Mouse (Mus musculus): ENCODE measurements around the gene Ncapd3. TPM values are rescaled to one million over a fixed set of nuclear protein-coding genes. Genes with fewer than 3 reads are reported as not detected.
A peak's percentile ranks its signal among the peaks of the same experiment; 100 is the strongest.

The Ncapd3 gene
- 12.6 and 16.7 TPM in 2 replicates for polyA plus RNA-seq (2015; fragmentation: Nextera tagmentation; extraction: Ambion mirVana)

DNA sequence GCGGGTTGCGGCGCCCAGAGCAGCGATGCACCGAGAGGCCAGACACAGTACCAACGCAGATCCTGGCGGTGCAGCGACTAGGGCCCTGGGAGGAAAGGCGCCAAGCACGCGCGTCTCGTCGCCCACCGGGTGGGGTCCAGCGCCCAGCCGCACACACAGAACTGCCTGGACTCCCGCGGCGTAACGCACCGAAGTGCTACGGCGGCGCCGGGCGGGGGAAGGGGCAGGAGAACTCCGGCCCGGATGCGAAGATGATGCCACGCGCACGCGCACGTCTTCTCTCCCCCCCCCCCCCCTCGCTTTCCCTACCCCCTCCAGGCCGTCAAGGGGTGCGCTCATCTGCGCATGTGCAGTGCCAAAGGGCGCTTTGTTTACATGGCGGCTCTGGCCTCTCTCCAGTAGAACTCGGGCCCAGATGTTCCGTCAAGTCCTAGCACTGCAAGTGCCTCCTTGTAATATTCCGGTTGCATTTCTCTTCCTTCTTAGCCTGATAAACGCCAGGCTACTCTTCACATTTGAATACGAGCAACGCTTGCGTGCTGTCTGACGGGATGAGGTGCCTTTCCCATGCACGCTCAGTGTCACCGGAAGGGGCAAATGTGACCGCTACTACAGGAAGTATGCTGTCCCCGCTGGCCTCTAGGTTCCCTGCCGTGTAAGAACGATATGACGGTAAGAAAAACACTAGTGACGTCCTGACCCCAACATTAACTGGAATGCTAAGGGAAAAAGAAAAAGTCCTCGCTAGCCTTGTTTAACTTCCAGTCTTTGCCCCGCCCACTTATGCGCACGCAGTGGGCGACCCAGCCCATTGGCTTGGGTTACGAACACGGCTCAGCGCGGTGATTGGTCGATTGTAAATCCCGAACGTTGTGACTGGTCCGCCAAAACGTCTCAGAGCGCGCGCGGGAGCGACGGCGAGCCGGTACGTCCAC is at the start of gene Ncapd3, which contains the start of gene Vps26b:
TSS of gene Ncapd3 (plus strand) at position 348 of the 935 bp plus-strand sequence.
TSS of gene Vps26b (minus strand) at position 238 of the 935 bp plus-strand sequence.
- H3K4me3 ChIP-seq (replicated peaks), result peak within 1 kb of the TSS; percentile 88
- no peaks in the 10 kb centered on the region for H3K9me3 ChIP-seq (replicated peaks)
- H3K4me1 ChIP-seq, result peaks cover 56% of the 10 kb centered on the region
- H3K27ac ChIP-seq (replicated peaks), result peak within 1 kb of the TSS; percentile 93
- under 1% methylated on average over 73 of the region's 80 CpGs for WGBS
- ATAC-seq (ENCODE audit: low FRiP score), result peak; percentile 95
- H3K4me2 ChIP-seq, result peak within 1 kb of the TSS; percentile 74
- peak within 1 kb of the TSS; percentile 94 for H3K9ac ChIP-seq (replicated peaks)
- no peaks in the 10 kb centered on the region for H3K36me3 ChIP-seq
- H3K27me3 ChIP-seq (replicated peaks), result no peaks in the 10 kb centered on the region

DNA sequence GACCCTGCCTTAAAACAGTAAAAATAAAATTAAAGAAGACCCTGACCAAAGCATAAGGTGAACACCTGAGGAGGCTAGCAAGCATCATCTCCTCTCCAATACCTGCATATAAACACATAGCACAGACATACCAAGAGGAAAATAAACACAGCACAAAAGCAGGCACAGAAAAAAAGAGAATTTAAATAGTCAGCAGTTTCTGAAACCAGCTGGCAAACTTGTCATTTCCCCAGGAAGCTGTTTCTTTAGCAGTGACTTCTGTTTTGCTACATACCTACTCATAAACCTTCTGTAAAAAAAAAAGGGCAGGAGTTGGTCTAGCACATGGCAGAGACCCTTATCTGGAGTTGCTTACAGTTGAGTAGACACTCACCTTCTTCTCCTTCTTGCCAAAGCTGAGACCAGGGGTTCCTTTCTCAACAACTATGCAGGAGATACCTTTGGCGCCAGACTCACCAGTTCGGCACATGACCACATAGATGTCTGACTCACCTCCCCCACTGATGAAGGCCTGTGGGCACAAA is 44.8 kb upstream of the Ncapd3 start:
- Histone ChIP-seq H3K4me3 (replicated peaks) (no peak overlapping the region), H3K9me3 (replicated peaks) (no peaks in the 10 kb centered on the region), H3K27ac (replicated peaks) (no peak overlapping the region), H3K36me3 (peaks cover 51% of the 10 kb centered on the region), H3K4me2 (no peak overlapping the region), H3K27me3 (replicated peaks) (no peaks in the 10 kb centered on the region), H3K9ac (replicated peaks) (no peak overlapping the region), H3K4me1 (no peaks in the 10 kb centered on the region)
- no peak for ATAC-seq (ENCODE audit: low FRiP score)
- WGBS, result 98% methylated on average over 2 of the region's 2 CpGs

- Histone ChIP-seq H3K27me3 (replicated peaks) (no peaks in the 10 kb centered on the region), H3K36me3 (peaks cover 54% of the 10 kb centered on the region), H3K4me3 (replicated peaks) (no peak overlapping the region), H3K9ac (replicated peaks) (no peak overlapping the region), H3K27ac (replicated peaks) (no peak overlapping the region), H3K4me1 (no peaks in the 10 kb centered on the region), H3K4me2 (no peak overlapping the region), H3K9me3 (replicated peaks) (no peaks in the 10 kb centered on the region)
- ATAC-seq (ENCODE audit: low FRiP score), result no peak
- 94% methylated on average over 6 of the region's 6 CpGs for WGBS
These were observed 44.2 kb upstream of the Ncapd3 start for GRCm38 (mm10) chr9:26985668-26986277.

DNA sequence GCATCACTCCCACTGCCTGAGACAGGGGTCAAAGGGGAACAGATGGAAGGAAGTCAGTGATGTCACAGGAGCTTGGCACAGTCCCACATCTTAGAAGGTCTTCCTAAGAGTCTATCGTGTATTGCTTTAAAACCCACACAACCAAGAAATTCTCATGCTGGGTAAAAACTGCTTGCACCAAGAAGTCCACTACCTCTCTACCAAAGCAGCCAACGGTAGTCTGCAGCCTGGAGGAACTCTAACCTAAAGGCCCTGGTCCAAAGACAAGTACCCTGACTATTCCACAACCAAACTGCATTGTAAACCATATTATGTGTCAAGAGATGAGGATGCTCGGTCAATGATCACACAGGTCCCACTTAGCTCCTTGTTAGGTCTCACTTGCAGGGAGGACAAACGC is 39.8 kb upstream of the Ncapd3 start:
- no peak overlapping the region for H3K27ac ChIP-seq (replicated peaks)
- no peaks in the 10 kb centered on the region for H3K4me1 ChIP-seq
- no peak overlapping the region for H3K4me3 ChIP-seq (replicated peaks)
- WGBS, result 94% methylated on average over 4 of the region's 4 CpGs
- no peak overlapping the region for H3K4me2 ChIP-seq
- no peak for ATAC-seq (ENCODE audit: low FRiP score)
- no peaks in the 10 kb centered on the region for H3K9me3 ChIP-seq (replicated peaks)
- no peaks in the 10 kb centered on the region for H3K27me3 ChIP-seq (replicated peaks)
- no peak overlapping the region for H3K9ac ChIP-seq (replicated peaks)
- H3K36me3 ChIP-seq, result peaks cover 52% of the 10 kb centered on the region

DNA sequence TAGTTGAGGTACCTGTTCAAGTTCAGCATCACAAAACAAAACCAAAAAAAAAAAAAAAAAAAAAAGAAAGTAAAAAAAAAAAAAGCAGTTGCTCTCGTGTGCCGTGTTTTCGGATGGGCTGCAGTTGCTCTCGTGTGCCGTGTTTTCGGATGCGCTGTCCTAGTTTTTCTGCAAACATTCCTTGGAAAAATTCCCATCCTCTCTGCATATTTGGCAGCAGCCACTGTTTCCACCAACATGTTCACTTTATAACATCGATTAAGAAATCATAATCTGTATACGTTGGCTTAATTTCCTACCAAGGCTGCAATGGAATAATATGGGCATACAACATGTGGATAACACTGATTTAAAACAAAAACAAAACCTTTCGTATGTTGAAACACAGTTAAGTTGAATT is 36.9 kb upstream of the Ncapd3 start:
- ATAC-seq (ENCODE audit: low FRiP score), result no peak
- H3K4me1 ChIP-seq, result peaks cover 4% of the 10 kb centered on the region

DNA sequence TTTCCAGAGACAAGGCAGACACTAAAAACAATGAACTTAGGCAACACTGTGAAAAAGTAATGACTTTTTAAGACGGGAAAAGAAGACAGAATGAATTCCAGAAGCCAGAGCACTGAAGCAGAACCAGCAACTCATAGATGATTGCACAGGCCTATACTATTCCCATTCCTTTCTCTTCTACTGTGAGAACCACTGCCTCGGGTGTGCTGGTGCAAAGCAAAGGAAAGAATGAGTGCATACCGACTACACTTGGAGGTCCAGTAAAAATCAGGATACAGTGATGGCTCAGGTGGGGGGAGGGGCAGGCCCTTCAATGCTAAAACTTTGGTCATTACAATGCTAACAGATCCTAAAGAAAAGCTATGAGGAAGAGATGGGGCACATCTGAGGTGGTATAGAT is 36.1 kb upstream of the Ncapd3 start:
- H3K27me3 ChIP-seq (replicated peaks), result no peaks in the 10 kb centered on the region
- H3K4me3 ChIP-seq (replicated peaks), result no peak overlapping the region
- no peak overlapping the region for H3K4me2 ChIP-seq
- H3K4me1 ChIP-seq, result peaks cover 9% of the 10 kb centered on the region
- ATAC-seq (ENCODE audit: low FRiP score), result no peak
- no peak overlapping the region for H3K9ac ChIP-seq (replicated peaks)
- H3K36me3 ChIP-seq, result peaks cover 30% of the 10 kb centered on the region
- WGBS, result 85% methylated on average over 3 of the region's 3 CpGs
- H3K27ac ChIP-seq (replicated peaks), result no peak overlapping the region
- no peaks in the 10 kb centered on the region for H3K9me3 ChIP-seq (replicated peaks)

More for the DNA sequence above, 36.9 kb upstream of the Ncapd3 start:
- Histone ChIP-seq H3K27ac (replicated peaks) (no peak overlapping the region), H3K27me3 (replicated peaks) (no peaks in the 10 kb centered on the region), H3K4me2 (no peak overlapping the region), H3K4me3 (replicated peaks) (no peak overlapping the region), H3K9me3 (replicated peaks) (no peaks in the 10 kb centered on the region), H3K36me3 (peaks cover 36% of the 10 kb centered on the region), H3K9ac (replicated peaks) (no peak overlapping the region)
- 95% methylated on average over 10 of the region's 10 CpGs for WGBS

- no peak overlapping the region for H3K9ac ChIP-seq (replicated peaks)
- H3K4me2 ChIP-seq, result no peak overlapping the region
- H3K27me3 ChIP-seq (replicated peaks), result no peaks in the 10 kb centered on the region
- no peak overlapping the region for H3K4me3 ChIP-seq (replicated peaks)
- H3K36me3 ChIP-seq, result no peaks in the 10 kb centered on the region
- 90% methylated on average over 3 of the region's 3 CpGs for WGBS
- peaks cover 30% of the 10 kb centered on the region for H3K4me1 ChIP-seq
- no peak overlapping the region for H3K27ac ChIP-seq (replicated peaks)
- no peak for ATAC-seq (ENCODE audit: low FRiP score)
- no peaks in the 10 kb centered on the region for H3K9me3 ChIP-seq (replicated peaks)
These were observed 32.9 kb upstream of the Ncapd3 start for GRCm38 (mm10) chr9:26997062-26997461.

- Histone ChIP-seq H3K27ac (replicated peaks) (no peak overlapping the region), H3K9ac (replicated peaks) (no peak overlapping the region), H3K4me3 (replicated peaks) (no peak overlapping the region), H3K9me3 (replicated peaks) (no peaks in the 10 kb centered on the region), H3K4me1 (peaks cover 30% of the 10 kb centered on the region), H3K4me2 (no peak overlapping the region), H3K27me3 (replicated peaks) (no peaks in the 10 kb centered on the region), H3K36me3 (no peaks in the 10 kb centered on the region)
- WGBS, result 99% methylated on average over 2 of the region's 2 CpGs
- ATAC-seq (ENCODE audit: low FRiP score), result no peak
These were observed 32.5 kb upstream of the Ncapd3 start for GRCm38 (mm10) chr9:26997501-26997900.

- H3K27me3 ChIP-seq (replicated peaks), result no peaks in the 10 kb centered on the region
- H3K9ac ChIP-seq (replicated peaks), result peak overlapping the region; percentile 73
- WGBS, result 4% methylated on average over 29 of the region's 29 CpGs
- H3K4me3 ChIP-seq (replicated peaks), result peak overlapping the region; percentile 69
- peaks cover 30% of the 10 kb centered on the region for H3K4me1 ChIP-seq
- H3K27ac ChIP-seq (replicated peaks), result peak overlapping the region; percentile 78
- no peaks in the 10 kb centered on the region for H3K9me3 ChIP-seq (replicated peaks)
- peak overlapping the region; percentile 77 for H3K4me2 ChIP-seq
- peaks cover 11% of the 10 kb centered on the region for H3K36me3 ChIP-seq
- peak; percentile 67 for ATAC-seq (ENCODE audit: low FRiP score)
These were observed 31.1 kb upstream of the Ncapd3 start for GRCm38 (mm10) chr9:26998669-26999460.

GRCm38 (mm10) chr9:26999461-27000395 is 30.2 kb upstream of the Ncapd3 start, which contains the start of the genes Acad8 and Thyn1:
Gene Acad8, minus strand, starts transcription at chr9:26999566.
Gene Thyn1, plus strand, starts transcription at chr9:26999710.
- Histone ChIP-seq H3K27ac (replicated peaks) (peak within 1 kb of the TSS; percentile 78), H3K9me3 (replicated peaks) (no peaks in the 10 kb centered on the region), H3K36me3 (peaks cover 19% of the 10 kb centered on the region), H3K4me2 (peak within 1 kb of the TSS; percentile 77), H3K9ac (replicated peaks) (peak within 1 kb of the TSS; percentile 73), H3K27me3 (replicated peaks) (no peaks in the 10 kb centered on the region), H3K4me1 (peaks cover 30% of the 10 kb centered on the region), H3K4me3 (replicated peaks) (peak within 1 kb of the TSS; percentile 69)
- ATAC-seq (ENCODE audit: low FRiP score), result peak; percentile 99
- under 1% methylated on average over 35 of the region's 35 CpGs for WGBS

All from neural tube, embryonic 15.5 days (tissue).